Mouse (Mus musculus): ENCODE measurements around the gene Tmem263.

Tmem263 gene

DNA sequence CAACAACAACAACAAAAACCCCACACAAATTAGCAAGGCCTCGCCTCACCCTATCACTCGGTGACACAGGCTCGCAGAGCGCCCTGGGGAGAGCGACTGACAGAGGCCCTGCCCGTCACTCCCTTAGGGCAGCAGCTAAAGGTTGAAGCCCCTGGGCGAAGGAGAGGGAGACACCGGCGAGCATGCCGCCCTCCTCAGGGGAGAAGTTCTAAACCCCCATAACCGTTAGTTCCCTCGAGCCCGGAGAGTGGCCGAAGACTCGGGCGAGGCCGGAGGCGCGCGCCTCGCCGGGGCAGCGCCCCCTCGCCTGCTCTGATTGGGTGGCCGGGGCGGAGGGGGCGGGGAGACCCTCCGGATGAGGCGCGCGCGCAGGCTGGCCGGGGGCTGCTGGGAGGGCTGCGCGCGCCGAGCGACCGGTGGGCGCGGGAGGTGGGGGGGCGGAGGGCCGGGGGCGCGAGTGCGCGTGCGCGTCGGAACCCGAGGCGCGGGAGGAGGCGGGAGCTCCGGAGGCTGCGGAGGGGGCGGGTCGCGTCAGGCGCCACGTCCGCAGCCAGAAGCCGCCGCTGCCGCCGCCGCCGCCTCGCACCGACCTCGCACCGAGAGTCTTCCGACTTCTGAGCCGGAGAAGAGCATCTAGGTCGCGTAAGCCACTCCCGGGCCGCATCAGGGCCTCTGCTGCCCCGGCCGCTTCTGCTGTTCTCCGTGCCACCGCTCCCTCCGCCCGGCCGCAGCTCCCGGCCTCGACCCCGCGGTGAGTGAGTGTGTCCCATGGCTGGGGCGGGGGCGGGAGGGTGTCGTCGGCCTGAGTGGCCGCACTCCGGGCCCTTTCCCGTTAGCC is at the start of gene Tmem263, which contains the start of gene Fhl4:
Gene Tmem263, plus strand, starts transcription at position 381 of the 838 bp plus-strand sequence.
Gene Fhl4, minus strand, starts transcription at position 249 of the 838 bp plus-strand sequence.
- DNase-seq (ENCODE audit: low read depth) = peak; percentile 87

- no peak for DNase-seq (ENCODE audit: low read depth)
Observed at GRCm38 (mm10) chr10:85054876-85055275, 47.6 kb upstream of the Tmem263 start.

DNA sequence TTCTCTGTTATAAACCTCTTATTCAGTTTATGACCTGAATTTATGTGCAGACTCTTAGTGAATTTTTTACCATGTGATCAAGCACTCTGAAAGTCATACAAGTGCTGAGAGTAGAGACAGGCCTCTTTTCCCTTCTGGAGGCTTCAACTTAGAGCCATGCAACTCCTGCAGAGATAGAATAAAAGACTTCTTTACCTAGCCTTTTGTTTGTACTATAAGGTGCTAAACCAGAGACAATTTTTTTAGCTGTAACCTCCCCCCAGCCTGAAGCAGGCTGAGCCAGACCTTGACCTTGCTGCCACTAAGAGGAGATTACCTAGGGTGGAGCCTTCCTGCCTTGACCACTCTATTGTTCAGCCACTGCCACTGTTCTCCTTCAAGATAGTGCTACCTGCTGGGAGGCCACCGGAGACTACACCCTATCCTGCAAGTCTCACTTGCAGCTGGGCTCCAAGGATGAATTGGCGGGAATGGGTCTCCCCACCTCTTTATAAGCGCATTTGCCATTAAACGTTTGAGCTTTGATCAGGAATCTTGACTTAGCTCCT is 30.7 kb upstream of the Tmem263 start:
- DNase-seq (ENCODE audit: low read depth) = no peak

DNA sequence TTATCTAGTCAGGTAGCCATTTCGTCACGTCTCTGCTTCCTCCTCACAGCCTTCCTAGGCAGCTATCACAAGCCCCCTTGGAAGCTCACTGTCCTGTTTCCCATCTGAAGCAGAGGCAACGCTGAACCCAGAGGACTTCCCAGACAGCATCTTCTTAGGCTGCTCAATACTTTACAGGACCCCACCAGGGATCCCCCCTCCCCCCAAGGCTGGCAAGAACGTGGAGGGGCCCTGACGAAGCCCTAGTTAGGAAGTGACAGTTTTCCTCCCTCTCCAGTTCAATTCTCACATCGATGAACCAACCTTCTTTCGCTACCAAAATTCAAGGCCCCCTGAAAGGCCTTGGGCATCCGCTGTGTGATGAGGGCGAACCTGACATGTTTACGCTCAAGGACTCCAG is 586 bp upstream of the Tmem263 start:
- no peak for DNase-seq (ENCODE audit: low read depth)

GRCm38 (mm10) chr10:85103085-85103885 is 858 bp downstream of the Tmem263 start:
- peak; percentile 67 for DNase-seq (ENCODE audit: low read depth)

DNA sequence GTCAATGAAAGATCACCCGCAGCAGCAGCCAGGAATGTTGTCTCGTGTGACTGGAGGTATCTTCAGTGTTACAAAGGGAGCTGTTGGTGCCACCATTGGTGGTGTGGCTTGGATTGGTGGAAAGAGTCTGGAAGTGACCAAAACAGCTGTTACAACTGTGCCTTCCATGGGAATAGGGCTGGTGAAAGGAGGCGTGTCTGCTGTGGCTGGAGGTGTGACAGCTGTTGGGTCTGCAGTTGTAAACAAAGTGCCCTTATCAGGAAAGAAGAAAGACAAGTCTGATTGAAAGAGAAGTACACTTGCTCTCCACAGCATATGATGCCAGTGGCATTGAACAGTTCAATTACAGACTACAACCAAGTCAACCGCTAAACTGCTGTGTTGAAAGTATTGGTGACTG is 12.0 kb downstream of the Tmem263 start:
- DNase-seq (ENCODE audit: low read depth) = no peak

DNA sequence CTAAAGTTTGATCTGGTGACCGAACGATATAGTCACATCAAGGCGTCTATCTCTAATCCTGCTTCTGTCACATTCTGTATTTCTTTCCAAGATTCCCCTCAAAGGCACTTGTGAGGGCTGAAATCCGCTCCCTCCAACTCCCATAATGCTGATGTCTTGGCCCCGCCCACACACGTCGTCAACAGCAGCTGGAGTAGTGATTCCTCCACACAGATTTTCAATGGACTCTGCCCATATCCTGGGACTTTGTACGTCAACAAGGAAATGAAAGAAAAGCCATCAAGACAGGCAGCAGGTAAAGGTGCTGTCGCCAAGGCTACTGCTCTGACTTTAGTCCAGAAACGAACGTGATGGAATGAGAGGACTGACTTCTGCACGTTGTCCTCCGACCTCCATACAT is 22.8 kb downstream of the Tmem263 start:
- DNase-seq (ENCODE audit: low read depth) = no peak

GRCm38 (mm10) chr10:85127395-85128287 is 25.2 kb downstream of the Tmem263 start, which contains the start of gene Mterf2:
Mterf2 (minus strand) TSS chr10:85128027.
- DNase-seq (ENCODE audit: low read depth) = peak; percentile 99

- DNase-seq (ENCODE audit: low read depth) = peak; percentile 51
Observed at GRCm38 (mm10) chr10:85128453-85128852, 26.0 kb downstream of the Tmem263 start.

GRCm38 (mm10) chr10:85136573-85136972 is 34.1 kb downstream of the Tmem263 start:
- DNase-seq (ENCODE audit: low read depth) = no peak

- DNase-seq (ENCODE audit: low read depth) = no peak
Observed at GRCm38 (mm10) chr10:85141465-85141864, 39.0 kb downstream of the Tmem263 start.

DNA sequence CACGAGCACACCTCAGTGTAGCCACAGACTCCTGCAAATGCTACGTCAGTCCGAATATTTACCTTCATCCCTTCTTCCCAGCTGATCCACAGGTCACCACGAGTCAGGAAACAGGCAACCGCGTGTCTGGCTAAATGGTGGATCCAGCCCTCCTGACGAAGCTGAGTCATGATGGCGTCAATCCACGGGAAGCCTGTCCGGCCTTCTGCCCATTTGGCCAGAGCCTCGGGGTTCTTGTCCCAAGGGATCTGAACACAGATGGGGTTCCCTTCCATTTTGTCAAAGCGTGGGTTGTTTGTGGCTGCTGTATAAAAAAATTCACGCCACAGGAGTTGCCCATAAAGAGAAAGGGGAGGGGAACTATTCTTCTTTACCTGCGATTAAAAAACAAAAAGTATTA is 43.9 kb downstream of the Tmem263 start:
- DNase-seq (ENCODE audit: low read depth) = no peak

GRCm38 (mm10) chr10:85149226-85149625 is 46.8 kb downstream of the Tmem263 start:
- DNase-seq (ENCODE audit: low read depth) = no peak

- peak; percentile 78 for DNase-seq (ENCODE audit: low read depth)
Observed at GRCm38 (mm10) chr10:85154195-85154594, 51.8 kb downstream of the Tmem263 start.

DNA sequence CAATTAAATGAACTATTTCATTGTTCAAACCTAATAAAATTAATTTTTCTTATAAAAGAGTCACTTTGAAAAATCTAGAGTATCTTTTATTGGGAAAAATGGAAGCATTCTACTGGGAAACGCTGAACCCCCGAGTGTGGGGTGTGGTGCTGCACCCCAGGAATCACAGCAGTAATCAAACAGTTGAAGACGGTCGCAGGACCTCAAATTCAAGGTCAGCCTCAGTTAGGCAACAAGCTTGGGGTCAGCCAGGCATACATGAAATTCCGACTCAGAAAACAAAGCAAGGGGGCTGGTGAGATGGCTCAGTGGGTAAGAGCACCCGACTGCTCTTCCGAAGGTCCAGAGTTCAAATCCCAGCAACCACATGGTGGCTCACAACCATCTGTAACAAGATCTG is 55.0 kb downstream of the Tmem263 start:
- no peak for DNase-seq (ENCODE audit: low read depth)

GRCm38 (mm10) chr10:85159989-85160619 is 57.7 kb downstream of the Tmem263 start:
- no peak for DNase-seq (ENCODE audit: low read depth)

DNA sequence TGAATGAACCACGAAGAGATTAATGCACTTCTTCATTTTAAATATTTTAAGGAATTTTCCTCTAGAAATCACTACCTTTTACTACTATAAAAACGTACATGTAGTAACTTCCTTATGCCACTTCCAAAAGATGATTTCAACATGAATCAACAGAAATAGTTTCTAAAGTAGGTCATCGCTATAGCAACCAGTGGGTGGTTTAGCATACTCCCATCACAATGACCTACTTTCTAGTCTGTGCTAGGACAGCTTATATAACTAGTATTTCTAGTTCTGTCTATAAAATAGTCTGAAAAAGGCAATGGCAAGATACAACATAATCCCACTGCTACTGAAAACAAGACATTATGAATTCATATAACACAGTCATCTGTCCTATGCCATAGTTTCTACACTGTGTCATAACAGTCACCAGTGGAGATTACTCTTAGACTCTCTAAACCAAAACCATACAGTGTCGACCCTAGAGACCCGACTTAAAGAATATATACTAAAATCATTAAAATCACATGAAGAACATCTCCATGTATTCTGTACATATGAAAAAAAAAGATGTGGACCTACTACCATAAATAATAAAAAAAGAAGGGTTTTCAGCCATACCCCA is 59.4 kb downstream of the Tmem263 start:
- peak; percentile 48 for DNase-seq (ENCODE audit: low read depth)

DNA sequence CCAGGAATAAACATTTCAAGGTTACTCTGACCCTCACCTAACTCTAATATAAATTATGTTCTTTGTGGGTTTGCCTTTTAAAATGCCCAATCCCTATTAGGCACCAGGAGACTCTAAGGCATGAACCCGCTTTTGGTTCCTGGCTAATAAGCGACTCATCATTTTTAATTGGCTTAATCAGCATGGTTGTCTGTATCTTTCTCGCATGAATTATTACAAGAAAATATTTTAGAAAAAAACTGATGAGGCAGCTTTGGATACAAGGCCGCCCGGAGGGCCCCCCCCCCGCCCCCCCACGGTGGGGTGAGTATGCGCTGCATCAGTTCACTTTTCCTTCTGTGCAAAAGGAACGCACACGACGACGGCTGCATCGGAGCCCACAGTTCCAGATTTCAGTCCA is 62.4 kb downstream of the Tmem263 start:
- no peak for DNase-seq (ENCODE audit: low read depth)

DNA sequence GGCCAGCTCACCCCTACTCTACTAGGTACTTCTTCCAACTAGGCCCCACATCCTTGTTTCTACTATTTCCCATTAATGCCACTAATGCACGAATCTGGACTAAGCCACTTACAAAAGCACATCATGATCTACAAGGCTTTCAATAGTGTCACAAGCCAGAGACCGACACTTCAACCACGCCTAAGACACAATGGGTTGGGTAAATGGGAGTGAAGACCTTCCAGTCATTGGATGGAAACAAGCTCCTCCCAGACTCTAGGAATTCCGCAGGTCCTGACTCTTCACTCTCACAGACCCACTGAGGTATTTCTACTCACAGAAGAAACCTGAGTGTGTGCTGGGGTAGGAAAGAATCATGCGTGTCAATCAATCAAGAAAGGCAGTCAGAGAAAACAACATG is 62.9 kb downstream of the Tmem263 start:
- DNase-seq (ENCODE audit: low read depth) = no peak

Data from 416B (cell line).